Mouse (Mus musculus) hindbrain, postnatal 0 days (tissue): ENCODE results near the gene Prdm16. TPM values are rescaled to one million over a fixed set of nuclear protein-coding genes. Genes with fewer than 3 reads are reported as not detected.
A peak's percentile ranks its signal among the peaks of the same experiment; 100 is the strongest.

Experiments used
- ATAC-seq: fragments of 200-750 bp; cut with Nextera tagmentation; 2 replicates; pipeline ENCODE4 v1.8.0; 2017; ENCODE audit warnings: mild to moderate bottlenecking, moderate TSS enrichment, moderate library complexity
- DNase-seq: peaks from one replicate; pipeline ENCODE4 v3.0.0-alpha.2; 2015; ENCODE audit warnings: low spot score
- H3K27ac ChIP-seq: fragments of 300-500 bp; sonication (generic); 2 replicates; pipeline ENCODE4 v1.5.1; 2014; ENCODE audit warnings: mild to moderate bottlenecking
- H3K27me3 ChIP-seq: fragments of 300-500 bp; sonication (generic); 2 replicates; pipeline ENCODE4 v1.6.1; 2014; ENCODE audit warnings: low read length, mixed read lengths; ENCODE audit not compliant: insufficient read depth
- H3K36me3 ChIP-seq: fragments of 300-500 bp; sonication (generic); 2 replicates; pipeline ENCODE4 v1.6.1; 2014; ENCODE audit warnings: low read length, mixed read lengths; ENCODE audit not compliant: insufficient read depth
- H3K4me1 ChIP-seq: fragments of 300-500 bp; sonication (generic); 2 replicates; pipeline ENCODE4 v1.6.1; 2014; ENCODE audit warnings: antibody characterized with exemption, low read length, mixed read lengths; ENCODE audit not compliant: insufficient read depth
- H3K4me2 ChIP-seq: fragments of 300-500 bp; sonication (generic); 2 replicates; pipeline ENCODE4 v1.6.1; 2014; ENCODE audit warnings: low read depth, mild to moderate bottlenecking, low read length, moderate library complexity, mixed read lengths
- H3K4me3 ChIP-seq: fragments of 300-500 bp; sonication (generic); 2 replicates; pipeline ENCODE4 v1.5.1; 2014; ENCODE audit warnings: low read length
- H3K9ac ChIP-seq: fragments of 300-500 bp; sonication (generic); replicated peaks from 2 replicates; pipeline ENCODE4 v1.6.1; 2014; ENCODE audit warnings: mild to moderate bottlenecking, low read length, moderate library complexity, mixed read lengths
- H3K9me3 ChIP-seq: fragments of 300-500 bp; sonication (generic); 2 replicates; pipeline ENCODE4 v1.6.1; 2016; ENCODE audit warnings: low read length, mixed read lengths
- CTCF ChIP-seq: IDR thresholded peaks from 2 replicates; pipeline ENCODE4 v1.5.1; 2016; ENCODE audit warnings: antibody characterized with exemption, control low read depth, low read depth
- WGBS: fragments of 180-500 bp; shearing (Covaris S2); extraction: QIAGEN DNeasy Blood & Tissue Kit; methylation state at CpG from one replicate; pipeline ENCODE4 v1.1.7; 2014; 5-methylcytosine and 5-hydroxymethylcytosine counted together
- polyA plus RNA-seq: library from polyadenylated mRNA; unstranded; fragments of >200 nt; fragmentation: Nextera tagmentation; extraction: Ambion mirVana; gene quantifications from 2 replicates; pipeline ENCODE4 v1.2.1, GENCODE M21; 2015
- total RNA-seq: library from RNA; depleted of rRNA; stranded (reverse); fragments of >200 nt; gene quantifications from 2 replicates; pipeline ENCODE4 v1.2.3, GENCODE M21; 2014

Gene Prdm16
- total and polyA plus RNA-seq, 2 experiments from 2014 or later = 5.3 to 10.5 TPM

GRCm38 (mm10) chr4:154594761-154595556 is 41.7 kb downstream of the Prdm16 start:
- 18% methylated on average over 21 of the region's 21 CpGs for WGBS
- Histone ChIP-seq H3K4me2 (no peak overlapping the region), H3K9ac (no peak overlapping the region), H3K4me1 (peaks cover 13% of the 10 kb centered on the region), H3K9me3 (no peaks in the 10 kb centered on the region), H3K27ac (peak overlapping the region; percentile 54; the same call in 1 of the 2 replicates), H3K4me3 (no peak overlapping the region), H3K27me3 (peaks cover 6% of the 10 kb centered on the region; the same call in 1 of the 2 replicates), H3K36me3 (no peaks in the 10 kb centered on the region)
- ATAC-seq (peak; percentile 39; the same call in 1 of the 2 replicates), DNase-seq (peak; percentile 27)
- TF ChIP-seq CTCF = no peak

- no peaks in the 10 kb centered on the region for H3K36me3 ChIP-seq
Measured at GRCm38 (mm10) chr4:154594116-154594760, 42.4 kb downstream of the Prdm16 start.

GRCm38 (mm10) chr4:154592562-154592961 is 44.1 kb downstream of the Prdm16 start:
- ATAC-seq = no peak
- no peak for TF ChIP-seq CTCF
- Histone ChIP-seq H3K4me1 (no peaks in the 10 kb centered on the region), H3K9me3 (no peaks in the 10 kb centered on the region), H3K4me3 (no peak overlapping the region), H3K9ac (no peak overlapping the region), H3K36me3 (no peaks in the 10 kb centered on the region), H3K4me2 (no peak overlapping the region), H3K27ac (no peak overlapping the region), H3K27me3 (peaks cover 6% of the 10 kb centered on the region; the same call in 1 of the 2 replicates)
- 75% methylated on average over 13 of the region's 13 CpGs for WGBS
- no peak for DNase-seq

More at GRCm38 (mm10) chr4:154594116-154594760, 42.4 kb downstream of the Prdm16 start:
- ATAC-seq (no peak), DNase-seq (no peak)
- Histone ChIP-seq H3K4me2 (no peak overlapping the region), H3K9ac (no peak overlapping the region), H3K9me3 (no peaks in the 10 kb centered on the region), H3K4me1 (peaks cover 10% of the 10 kb centered on the region), H3K27ac (no peak overlapping the region), H3K27me3 (peaks cover 6% of the 10 kb centered on the region; the same call in 1 of the 2 replicates), H3K4me3 (no peak overlapping the region)
- 36% methylated on average over 17 of the region's 17 CpGs for whole genome bisulfite sequencing
- TF ChIP-seq CTCF = no peak

DNA sequence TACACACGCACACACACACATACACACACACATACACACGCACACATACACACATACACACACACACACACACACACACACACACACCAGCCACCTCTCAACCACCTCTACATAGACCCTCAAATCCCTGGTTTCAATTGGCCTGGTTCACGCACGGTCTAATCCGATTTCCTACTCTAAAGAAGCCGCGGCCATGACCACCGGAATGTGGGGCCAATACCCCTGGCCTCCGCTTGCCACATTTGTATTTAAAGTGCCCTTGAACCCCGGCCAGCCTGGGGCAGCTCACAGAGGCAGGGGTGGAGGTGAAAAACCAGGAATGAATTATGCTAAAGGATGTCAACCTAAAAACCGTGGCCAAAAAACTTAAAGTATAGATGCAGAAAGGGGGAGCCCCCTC is 45.8 kb downstream of the Prdm16 start:
- DNase-seq (no peak), ATAC-seq (no peak)
- Histone ChIP-seq H3K9ac (no peak overlapping the region), H3K27me3 (peaks cover 6% of the 10 kb centered on the region; the same call in 1 of the 2 replicates), H3K9me3 (no peaks in the 10 kb centered on the region), H3K4me2 (no peak overlapping the region), H3K27ac (no peak overlapping the region), H3K4me3 (no peak overlapping the region), H3K4me1 (no peaks in the 10 kb centered on the region), H3K36me3 (no peaks in the 10 kb centered on the region)
- 56% methylated on average over 10 of the region's 11 CpGs for WGBS
- TF ChIP-seq CTCF = no peak

- Histone ChIP-seq H3K36me3 (no peaks in the 10 kb centered on the region), H3K4me3 (no peak overlapping the region), H3K4me2 (no peak overlapping the region), H3K27ac (0 out of 2 replicates have a peak overlapping the region, but pooled peaks have one; percentile 45), H3K9ac (no peak overlapping the region), H3K4me1 (no peaks in the 10 kb centered on the region; the same call in 1 of the 2 replicates), H3K9me3 (no peaks in the 10 kb centered on the region), H3K27me3 (no peaks in the 10 kb centered on the region)
- no peak for TF ChIP-seq CTCF
- ATAC-seq = no peak
- no peak for DNase-seq
- WGBS = 68% methylated on average over 11 of the region's 11 CpGs
Measured at GRCm38 (mm10) chr4:154586334-154586733, 50.3 kb downstream of the Prdm16 start.

DNA sequence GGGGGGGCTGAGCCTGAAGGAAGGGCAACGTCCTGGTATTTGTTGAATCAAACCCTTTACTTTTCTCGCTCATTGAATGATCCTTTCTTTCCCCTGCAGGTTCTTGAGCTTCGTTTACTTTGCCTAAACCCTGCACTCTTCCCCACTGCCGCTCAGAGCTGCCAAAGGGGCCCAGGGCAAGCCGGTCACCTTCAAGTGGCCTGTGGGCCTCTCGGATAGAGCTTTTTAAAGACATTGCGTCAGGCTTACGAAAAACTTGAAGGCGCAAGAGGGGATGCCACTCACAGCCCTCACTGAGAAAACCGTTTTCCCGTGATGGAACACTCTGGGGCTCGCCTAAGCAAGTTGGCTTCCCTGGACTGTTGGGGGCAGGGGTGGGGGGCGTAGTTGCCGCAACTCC is 50.9 kb downstream of the Prdm16 start:
- no peaks in the 10 kb centered on the region; the same call in 1 of the 2 replicates for H3K4me1 ChIP-seq
- no peak overlapping the region for H3K4me3 ChIP-seq
- H3K9ac ChIP-seq = no peak overlapping the region
- no peak for TF ChIP-seq CTCF
- H3K4me2 ChIP-seq = no peak overlapping the region
- H3K9me3 ChIP-seq = no peaks in the 10 kb centered on the region
- no peaks in the 10 kb centered on the region for H3K36me3 ChIP-seq
- H3K27me3 ChIP-seq = no peaks in the 10 kb centered on the region
- WGBS = 75% methylated on average over 14 of the region's 14 CpGs
- ATAC-seq = no peak
- DNase-seq = no peak
- H3K27ac ChIP-seq = 0 out of 2 replicates have a peak overlapping the region, but pooled peaks have one; percentile 45
